Mouse (Mus musculus): ENCODE data around the gene Klk1. TPM values are rescaled to one million over a fixed set of nuclear protein-coding genes. Genes with fewer than 3 reads are reported as not detected.

Klk1 gene
- polyA plus RNA-seq, 1 experiment from 2014 or later: 9.7 TPM

GRCm38 (mm10) chr7:44260410-44260809, 35.2 kb downstream of the Klk1 start:
- Histone ChIP-seq H3K9ac (ENCODE audit: low read length) (no peak overlapping the region), H3K4me1 (replicated peaks; ENCODE audit: control insufficient read depth, insufficient read depth) (no peaks in the 10 kb centered on the region), H3K27me3 (ENCODE audit: control insufficient read depth, insufficient read depth, low read length) (no peaks in the 10 kb centered on the region; the same call in 1 of the 2 replicates), H3K36me3 (ENCODE audit: control insufficient read depth, insufficient read depth, low read length) (no peaks in the 10 kb centered on the region), H3K27ac (replicated peaks) (no peak overlapping the region), H3K4me3 (ENCODE audit: low read depth, low read length) (no peak overlapping the region), H3K4me2 (replicated peaks; ENCODE audit: low read depth) (no peak overlapping the region), H3K9me3 (ENCODE audit: control insufficient read depth, low read length) (no peaks in the 10 kb centered on the region)
- TF ChIP-seq EP300 (optimal IDR thresholded peaks at IDR 0.05): no peak
- TF ChIP-seq CTCF (IDR thresholded peaks at IDR 0.05; ENCODE audit: low read depth): no peak
- WGBS: 65% methylated on average over 6 of the region's 6 CpGs
- ATAC-seq (ENCODE audit: low FRiP score, low TSS enrichment): no peak
- DNase-seq (ENCODE audit: low spot score): no peak

- H3K27me3 ChIP-seq (ENCODE audit: control insufficient read depth, insufficient read depth, low read length): no peaks in the 10 kb centered on the region; the same call in 1 of the 2 replicates
- no peak within 1 kb of the TSS for H3K27ac ChIP-seq (replicated peaks)
- H3K4me3 ChIP-seq (ENCODE audit: low read depth, low read length): no peak within 1 kb of the TSS
- ATAC-seq (ENCODE audit: low FRiP score, low TSS enrichment) (no peak), DNase-seq (ENCODE audit: low spot score) (no peak)
- no peaks in the 10 kb centered on the region for H3K9me3 ChIP-seq (ENCODE audit: control insufficient read depth, low read length)
- H3K4me1 ChIP-seq (replicated peaks; ENCODE audit: control insufficient read depth, insufficient read depth): no peaks in the 10 kb centered on the region
- 58% methylated on average over 5 of the region's 5 CpGs for WGBS
- no peak for TF ChIP-seq EP300 (optimal IDR thresholded peaks at IDR 0.05)
- no peak for TF ChIP-seq CTCF (IDR thresholded peaks at IDR 0.05; ENCODE audit: low read depth)
- no peaks in the 10 kb centered on the region for H3K36me3 ChIP-seq (ENCODE audit: control insufficient read depth, insufficient read depth, low read length)
- H3K4me2 ChIP-seq (replicated peaks; ENCODE audit: low read depth): no peak within 1 kb of the TSS
- H3K9ac ChIP-seq (ENCODE audit: low read length): no peak within 1 kb of the TSS; the same call in 1 of the 2 replicates
Measured at GRCm38 (mm10) chr7:44261147-44261546, 36.0 kb downstream of the Klk1 start, which contains the start of gene Gm15517. Gene Gm15517 (plus strand): TSS chr7:44261447.

DNA sequence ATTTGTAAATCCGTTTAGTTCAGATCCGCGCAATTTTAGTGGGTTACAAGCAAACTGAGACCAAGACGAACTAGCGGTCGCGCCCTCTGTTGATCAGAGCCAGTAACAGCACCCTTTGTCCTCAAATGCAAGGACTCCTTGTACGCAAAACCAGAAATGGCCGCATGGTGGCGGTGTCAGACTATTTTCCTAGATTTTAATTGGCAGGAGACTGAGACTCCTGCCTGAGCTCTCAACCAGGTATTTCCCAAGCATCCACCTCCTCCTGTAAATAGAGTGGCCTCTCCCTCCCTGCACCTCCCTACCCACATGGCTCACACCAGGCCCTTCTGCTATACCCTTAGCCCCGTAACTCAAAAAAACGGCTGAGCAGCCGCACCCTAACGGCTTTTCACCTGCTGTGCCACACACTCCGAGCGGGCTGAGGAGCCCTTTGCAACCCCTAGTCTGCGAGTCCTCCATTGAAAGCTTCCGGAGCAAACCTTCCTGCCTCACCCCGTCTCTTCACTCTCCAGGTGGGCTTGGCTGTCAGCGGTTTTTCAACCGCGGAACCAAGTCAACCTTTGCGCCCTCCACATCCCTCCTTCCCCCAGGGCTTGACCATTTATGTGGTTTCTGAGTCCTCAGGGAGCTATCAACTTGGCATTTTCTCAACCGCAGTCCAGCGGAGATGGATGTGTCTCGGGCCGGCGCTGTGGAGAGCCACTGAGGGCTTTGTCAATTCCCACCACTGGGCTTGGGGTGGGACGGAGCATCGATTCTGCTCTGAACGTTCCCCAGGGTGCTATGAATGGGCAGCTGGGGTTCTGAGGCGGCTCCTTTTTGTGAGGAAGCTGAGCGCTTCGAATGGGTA, 37.9 kb downstream of the Klk1 start:
- TF ChIP-seq EP300 (optimal IDR thresholded peaks at IDR 0.05) (no peak), CTCF (IDR thresholded peaks at IDR 0.05; ENCODE audit: low read depth) (peak; percentile 99)

DNA sequence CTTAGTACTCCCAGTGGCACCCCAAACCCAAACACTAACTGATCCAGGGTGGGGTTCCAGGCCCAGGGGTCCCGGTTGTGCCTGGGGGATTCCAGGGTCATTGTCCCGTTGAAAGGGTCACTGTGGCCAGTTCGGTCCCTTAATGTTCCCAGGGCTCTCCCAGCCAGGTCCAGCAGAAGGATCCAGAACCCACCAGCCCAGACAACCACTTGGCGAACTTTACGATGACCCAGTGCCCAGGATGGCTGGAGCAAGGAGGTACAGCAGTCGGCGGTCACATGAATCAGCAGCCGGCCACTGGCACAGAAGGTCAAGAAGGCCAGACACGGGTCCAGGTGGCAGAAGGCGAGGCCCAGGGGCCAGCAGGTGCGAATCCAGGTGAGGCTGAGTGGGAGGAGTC, 43.0 kb downstream of the Klk1 start:
- Histone ChIP-seq H3K9ac (ENCODE audit: low read length) (no peak overlapping the region), H3K4me1 (replicated peaks; ENCODE audit: control insufficient read depth, insufficient read depth) (no peaks in the 10 kb centered on the region), H3K4me2 (replicated peaks; ENCODE audit: low read depth) (no peak overlapping the region), H3K36me3 (ENCODE audit: control insufficient read depth, insufficient read depth, low read length) (no peaks in the 10 kb centered on the region), H3K27ac (replicated peaks) (no peak overlapping the region), H3K4me3 (ENCODE audit: low read depth, low read length) (no peak overlapping the region), H3K9me3 (ENCODE audit: control insufficient read depth, low read length) (no peaks in the 10 kb centered on the region), H3K27me3 (ENCODE audit: control insufficient read depth, insufficient read depth, low read length) (no peaks in the 10 kb centered on the region)
- no peak for TF ChIP-seq EP300 (optimal IDR thresholded peaks at IDR 0.05)
- no peak for TF ChIP-seq CTCF (IDR thresholded peaks at IDR 0.05; ENCODE audit: low read depth)
- ATAC-seq (ENCODE audit: low FRiP score, low TSS enrichment): no peak
- 76% methylated on average over 10 of the region's 11 CpGs for WGBS
- no peak for DNase-seq (ENCODE audit: low spot score)

More for the DNA sequence above, 37.9 kb downstream of the Klk1 start:
- Histone ChIP-seq H3K4me2 (replicated peaks; ENCODE audit: low read depth) (peak overlapping the region; percentile 11; the same call in 1 of the 2 replicates), H3K4me3 (ENCODE audit: low read depth, low read length) (no peak overlapping the region), H3K4me1 (replicated peaks; ENCODE audit: control insufficient read depth, insufficient read depth) (no peaks in the 10 kb centered on the region), H3K27me3 (ENCODE audit: control insufficient read depth, insufficient read depth, low read length) (no peaks in the 10 kb centered on the region), H3K9me3 (ENCODE audit: control insufficient read depth, low read length) (no peaks in the 10 kb centered on the region), H3K27ac (replicated peaks) (no peak overlapping the region), H3K36me3 (ENCODE audit: control insufficient read depth, insufficient read depth, low read length) (no peaks in the 10 kb centered on the region), H3K9ac (ENCODE audit: low read length) (no peak overlapping the region)
- ATAC-seq (ENCODE audit: low FRiP score, low TSS enrichment) (peak; percentile 89), DNase-seq (ENCODE audit: low spot score) (peak; percentile 97)
- 3% methylated on average over 34 of the region's 34 CpGs for WGBS

- Histone ChIP-seq H3K4me2 (replicated peaks; ENCODE audit: low read depth) (no peak overlapping the region), H3K36me3 (ENCODE audit: control insufficient read depth, insufficient read depth, low read length) (no peaks in the 10 kb centered on the region), H3K9ac (ENCODE audit: low read length) (no peak overlapping the region), H3K27me3 (ENCODE audit: control insufficient read depth, insufficient read depth, low read length) (no peaks in the 10 kb centered on the region), H3K9me3 (ENCODE audit: control insufficient read depth, low read length) (no peaks in the 10 kb centered on the region), H3K27ac (replicated peaks) (no peak overlapping the region), H3K4me1 (replicated peaks; ENCODE audit: control insufficient read depth, insufficient read depth) (no peaks in the 10 kb centered on the region), H3K4me3 (ENCODE audit: low read depth, low read length) (no peak overlapping the region)
- 77% methylated on average over 2 of the region's 2 CpGs for WGBS
- DNase-seq (ENCODE audit: low spot score) (no peak), ATAC-seq (ENCODE audit: low FRiP score, low TSS enrichment) (no peak)
- TF ChIP-seq EP300 (optimal IDR thresholded peaks at IDR 0.05): no peak
Measured at GRCm38 (mm10) chr7:44269397-44269796, 44.2 kb downstream of the Klk1 start.

DNA sequence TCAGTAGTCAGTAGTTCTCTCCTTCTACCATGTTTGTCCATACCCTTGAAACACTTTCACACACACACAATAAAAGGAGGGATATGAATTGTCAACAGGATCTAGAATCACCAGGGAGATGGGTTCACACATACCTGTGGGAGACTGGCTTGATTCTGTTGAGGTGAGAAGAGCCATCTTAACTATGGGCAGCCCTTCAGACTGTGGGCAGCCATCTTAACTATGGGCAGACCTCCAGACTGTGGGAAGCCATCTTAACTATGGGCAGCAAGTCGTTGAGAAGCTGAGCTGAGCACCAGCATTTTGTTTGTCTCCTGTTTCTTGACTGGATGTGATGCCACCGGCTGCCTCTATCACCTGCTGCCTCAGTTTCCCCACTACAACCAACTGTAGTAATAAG, 46.1 kb downstream of the Klk1 start:
- H3K4me2 ChIP-seq (replicated peaks; ENCODE audit: low read depth): no peak overlapping the region
- no peak overlapping the region for H3K27ac ChIP-seq (replicated peaks)
- no peak for TF ChIP-seq CTCF (IDR thresholded peaks at IDR 0.05; ENCODE audit: low read depth)
- TF ChIP-seq EP300 (optimal IDR thresholded peaks at IDR 0.05): no peak
- ATAC-seq (ENCODE audit: low FRiP score, low TSS enrichment) (no peak), DNase-seq (ENCODE audit: low spot score) (no peak)
- H3K4me3 ChIP-seq (ENCODE audit: low read depth, low read length): no peak overlapping the region
- no peak overlapping the region for H3K9ac ChIP-seq (ENCODE audit: low read length)
- H3K27me3 ChIP-seq (ENCODE audit: control insufficient read depth, insufficient read depth, low read length): no peaks in the 10 kb centered on the region
- no peaks in the 10 kb centered on the region for H3K9me3 ChIP-seq (ENCODE audit: control insufficient read depth, low read length)
- no peaks in the 10 kb centered on the region for H3K4me1 ChIP-seq (replicated peaks; ENCODE audit: control insufficient read depth, insufficient read depth)
- no peaks in the 10 kb centered on the region for H3K36me3 ChIP-seq (ENCODE audit: control insufficient read depth, insufficient read depth, low read length)
- WGBS: 67% methylated on average over 2 of the region's 2 CpGs
